23 mouse cellular contexts compared by ENCODE assay signal in genomic region chr7:113880021-113880420, GRCm38 (mm10).
"Had no signal": no experiment of that assay in that cellular context is flagged by ENCODE, and none has a peak within 500 bp of the region (broad histone marks: within the 10 kb centered on the region; RNA-seq: fewer than 3 reads in every experiment).

No protein-coding gene starts in this region.

- H3K36me3 ChIP-seq: forebrain, embryonic 15.5 days; heart, embryonic 12.5 days; hindbrain, embryonic 15.5 days; kidney, embryonic 15.5 days; limb, embryonic 10.5 days; limb, embryonic 12.5 days had no signal

- H3K4me2 ChIP-seq: forebrain, embryonic 15.5 days; heart, embryonic 12.5 days; hindbrain, embryonic 15.5 days; kidney, embryonic 15.5 days; limb, embryonic 12.5 days had no signal

- ATAC-seq: forebrain, embryonic 15.5 days; forebrain, postnatal 0 days had no signal

- DNase-seq: forebrain, postnatal 0 days; gastrocnemius, postnatal 14 days; gastrocnemius, postnatal 36 days; heart, adult 18-20 months; heart, postnatal 14 days; heart, postnatal 36 days; kidney, adult 11 months; kidney, adult 2 months; kidney, adult 9 months; kidney, postnatal 25 days; kidney, postnatal 4 days; liver had no signal

- H3K9ac ChIP-seq: forebrain, embryonic 15.5 days; forebrain, postnatal 0 days; heart, embryonic 12.5 days; hindbrain, embryonic 15.5 days; kidney, embryonic 15.5 days; limb, embryonic 12.5 days had no signal

- H3K27me3 ChIP-seq: forebrain, embryonic 15.5 days; heart, embryonic 12.5 days; hindbrain, embryonic 15.5 days; kidney, embryonic 15.5 days; limb, embryonic 12.5 days had no signal

- H3K4me1 ChIP-seq: heart, embryonic 10.5 days; kidney, embryonic 15.5 days; limb, embryonic 12.5 days had no signal

- H3K9me3 ChIP-seq: forebrain, embryonic 15.5 days; heart, embryonic 10.5 days; hindbrain, embryonic 15.5 days; kidney, embryonic 15.5 days; limb, embryonic 10.5 days; limb, embryonic 12.5 days had no signal

- H3K4me3 ChIP-seq: forebrain, embryonic 15.5 days; heart, embryonic 10.5 days; heart, embryonic 12.5 days; hindbrain, embryonic 15.5 days; kidney, embryonic 15.5 days; layer of hippocampus, adult 2 months; left cerebral cortex, adult 2 months; limb, embryonic 10.5 days; limb, embryonic 12.5 days had no signal

- H3K27ac ChIP-seq: forebrain, embryonic 15.5 days; heart, embryonic 10.5 days; hindbrain, postnatal 0 days; kidney, embryonic 15.5 days; kidney, postnatal 0 days; layer of hippocampus, adult 2 months; left cerebral cortex, adult 2 months; limb, embryonic 10.5 days; limb, embryonic 12.5 days had no signal
